Mouse (Mus musculus) heart, embryonic 14.5 days (tissue): ENCODE results near the gene Sirt6. TPM values are rescaled to one million over a fixed set of nuclear protein-coding genes. Genes with fewer than 3 reads are reported as not detected.

Experiments used
- ATAC-seq: fragments of 200-750 bp; cut with Nextera tagmentation; 2 replicates; pipeline ENCODE4 v1.8.0; 2017; ENCODE audit warnings: low read depth, moderate TSS enrichment; ENCODE audit not compliant: insufficient number of reproducible peaks, insufficient read depth, low FRiP score
- H3K27ac ChIP-seq, 2 experiments: fragments of 200-500 bp in 1 of 2; fragments of 300-500 bp in 1 of 2; sonication (generic) in 1 of 2; replicated peaks in 1 of 2; 2 replicates each; pipeline ENCODE4 v1.5.1; 2012 to 2014; ENCODE audit warnings: low read depth in 2 of 2, low read length in 2 of 2, control low read depth in 1 of 2, mild to moderate bottlenecking in 1 of 2, mixed read lengths in 1 of 2; ENCODE audit not compliant: control insufficient read depth in 1 of 2, insufficient read depth in 1 of 2
- H3K27me3 ChIP-seq: fragments of 300-500 bp; sonication (generic); 2 replicates; pipeline ENCODE4 v1.6.1; 2014; ENCODE audit warnings: mild to moderate bottlenecking, low read length, control low read depth; ENCODE audit not compliant: control insufficient read depth, insufficient read depth
- H3K36me3 ChIP-seq: fragments of 300-500 bp; sonication (generic); 2 replicates; pipeline ENCODE4 v1.6.1; 2014; ENCODE audit warnings: mild to moderate bottlenecking, control low read depth, low read length, mixed read lengths; ENCODE audit not compliant: control insufficient read depth, insufficient read depth
- H3K4me1 ChIP-seq, 2 experiments: fragments of 200-500 bp in 1 of 2; fragments of 300-500 bp in 1 of 2; sonication (generic) in 1 of 2; 2 replicates each; pipeline ENCODE4 v1.6.1; 2012 to 2014; ENCODE audit warnings: low read length in 2 of 2, control low read depth in 1 of 2, mixed read lengths in 1 of 2; ENCODE audit not compliant: control insufficient read depth in 2 of 2, insufficient read depth in 2 of 2
- H3K4me2 ChIP-seq: fragments of 300-500 bp; sonication (generic); 2 replicates; pipeline ENCODE4 v1.6.1; 2014; ENCODE audit warnings: mild to moderate bottlenecking, low read length
- H3K4me3 ChIP-seq, 2 experiments: fragments of 200-500 bp in 1 of 2; fragments of 300-500 bp in 1 of 2; sonication (generic) in 1 of 2; 2 replicates each; pipeline ENCODE4 v1.5.1; 2012 to 2014; ENCODE audit warnings: low read length in 2 of 2, mild to moderate bottlenecking in 2 of 2, control low read depth in 1 of 2, low read depth in 1 of 2, moderate library complexity in 1 of 2; ENCODE audit not compliant: control insufficient read depth in 1 of 2, insufficient read depth in 1 of 2
- H3K9ac ChIP-seq: fragments of 300-500 bp; sonication (generic); 2 replicates; pipeline ENCODE4 v1.6.1; 2014; ENCODE audit warnings: mild to moderate bottlenecking, low read length
- H3K9me3 ChIP-seq: fragments of 300-500 bp; sonication (generic); 2 replicates; pipeline ENCODE4 v1.6.1; 2016; ENCODE audit warnings: low read length, control low read depth; ENCODE audit not compliant: control insufficient read depth
- WGBS: fragments of 180-500 bp; shearing (Covaris S2); extraction: QIAGEN DNeasy Blood & Tissue Kit; methylation state at CpG from one replicate; pipeline ENCODE4 v1.1.7; 2014; 5-methylcytosine and 5-hydroxymethylcytosine counted together
- polyA plus RNA-seq: library from polyadenylated mRNA; unstranded; fragments of >200 nt; fragmentation: Nextera tagmentation; extraction: Ambion mirVana; gene quantifications from 2 replicates; pipeline ENCODE4 v1.2.1, GENCODE M21; 2014

Gene Sirt6
- polyA plus RNA-seq, 1 experiment from 2014 or later, result 23.9 TPM

GRCm38 (mm10) chr10:81604019-81604967 is 23.3 kb downstream of the Sirt6 start:
- H3K36me3 ChIP-seq, result peaks cover 6% of the 10 kb centered on the region; the same call in 1 of the 2 replicates
- ATAC-seq, result no peak
- H3K27ac ChIP-seq, result no peak overlapping the region
- no peaks in the 10 kb centered on the region for H3K27me3 ChIP-seq
- H3K4me2 ChIP-seq, result peak overlapping the region; percentile 88
- H3K9ac ChIP-seq, result 0 out of 2 replicates have a peak overlapping the region, but pooled peaks have one; percentile 49
- peaks cover 28 to 36% of the 10 kb centered on the region in 2 experiments for H3K4me1 ChIP-seq
- WGBS, result 78% methylated on average over 12 of the region's 12 CpGs
- 0 out of 4 replicates have a peak overlapping the region, but pooled peaks of 1 of the 2 experiments have one; percentile 2 for H3K4me3 ChIP-seq
- no peaks in the 10 kb centered on the region for H3K9me3 ChIP-seq

GRCm38 (mm10) chr10:81602741-81603151 is 24.9 kb downstream of the Sirt6 start:
- Histone ChIP-seq H3K27me3 (no peaks in the 10 kb centered on the region), H3K4me1 (peaks cover 30 to 40% of the 10 kb centered on the region in 2 experiments), H3K27ac (0 out of 4 replicates have a peak overlapping the region, but pooled peaks of 1 of the 2 experiments have one; percentile 24), H3K9ac (no peak overlapping the region), H3K4me2 (no peak overlapping the region), H3K9me3 (no peaks in the 10 kb centered on the region), H3K4me3 (no peak overlapping the region), H3K36me3 (no peaks in the 10 kb centered on the region)
- WGBS, result 26% methylated on average over 4 of the region's 4 CpGs
- ATAC-seq, result no peak

- Histone ChIP-seq H3K4me1 (peaks cover 33 to 50% of the 10 kb centered on the region in 2 experiments), H3K27me3 (no peaks in the 10 kb centered on the region), H3K36me3 (no peaks in the 10 kb centered on the region), H3K4me3 (peak overlapping the region; percentile 31 to 41), H3K9me3 (no peaks in the 10 kb centered on the region), H3K9ac (peak overlapping the region; percentile 65), H3K4me2 (peak overlapping the region; percentile 68), H3K27ac (peak overlapping the region; percentile 25 to 79; a peak in 1 of 4 replicates)
- no peak for ATAC-seq
- WGBS, result 32% methylated on average over 7 of the region's 7 CpGs
Observed at GRCm38 (mm10) chr10:81601396-81601905, 26.1 kb downstream of the Sirt6 start.

GRCm38 (mm10) chr10:81600738-81601203 is 26.8 kb downstream of the Sirt6 start, which contains the start of gene Tle6:
Gene Tle6, minus strand, starts transcription at chr10:81601073.
- under 1% methylated on average over 28 of the region's 28 CpGs for WGBS
- peak within 1 kb of the TSS; percentile 65 for H3K9ac ChIP-seq
- peaks cover 38 to 56% of the 10 kb centered on the region in 2 experiments for H3K4me1 ChIP-seq
- no peaks in the 10 kb centered on the region for H3K36me3 ChIP-seq
- no peaks in the 10 kb centered on the region for H3K9me3 ChIP-seq
- peak within 1 kb of the TSS; percentile 67 to 79; a peak in 3 of 4 replicates for H3K27ac ChIP-seq
- H3K4me2 ChIP-seq, result peak within 1 kb of the TSS; percentile 68
- peak within 1 kb of the TSS; percentile 31 to 41 for H3K4me3 ChIP-seq
- H3K27me3 ChIP-seq, result no peaks in the 10 kb centered on the region
- peak; percentile 87 for ATAC-seq

- H3K4me1 ChIP-seq, result peaks cover 42 to 54% of the 10 kb centered on the region in 2 experiments
- WGBS, result 35% methylated on average over 10 of the region's 10 CpGs
Observed at GRCm38 (mm10) chr10:81600096-81600495, 27.5 kb downstream of the Sirt6 start.

GRCm38 (mm10) chr10:81599630-81600029 is 28.0 kb downstream of the Sirt6 start:
- no peak for ATAC-seq
- no peaks in the 10 kb centered on the region for H3K9me3 ChIP-seq
- peaks cover 5% of the 10 kb centered on the region; the same call in 1 of the 2 replicates for H3K27me3 ChIP-seq
- no peaks in the 10 kb centered on the region for H3K36me3 ChIP-seq
- 0 out of 4 replicates have a peak overlapping the region, but pooled peaks of 1 of the 2 experiments have one; percentile 79 for H3K27ac ChIP-seq
- H3K4me3 ChIP-seq, result no peak overlapping the region
- no peak overlapping the region for H3K4me2 ChIP-seq
- H3K4me1 ChIP-seq, result peaks cover 39 to 54% of the 10 kb centered on the region in 2 experiments
- no peak overlapping the region for H3K9ac ChIP-seq
- WGBS, result 84% methylated on average over 5 of the region's 5 CpGs

More at GRCm38 (mm10) chr10:81600096-81600495, 27.5 kb downstream of the Sirt6 start:
- peak overlapping the region; percentile 68 for H3K4me2 ChIP-seq
- no peak for ATAC-seq
- H3K9ac ChIP-seq, result no peak overlapping the region
- no peaks in the 10 kb centered on the region for H3K9me3 ChIP-seq
- H3K36me3 ChIP-seq, result no peaks in the 10 kb centered on the region
- peak overlapping the region; percentile 67 to 79; a peak in 2 of 4 replicates for H3K27ac ChIP-seq
- H3K4me3 ChIP-seq, result no peak overlapping the region
- 0 out of 2 replicates have a peak, but pooled peaks cover under 1% of the 10 kb centered on the region for H3K27me3 ChIP-seq

GRCm38 (mm10) chr10:81598871-81599270 is 28.7 kb downstream of the Sirt6 start:
- ATAC-seq, result no peak
- Histone ChIP-seq H3K27ac (no peak overlapping the region), H3K9me3 (no peaks in the 10 kb centered on the region), H3K9ac (no peak overlapping the region), H3K27me3 (peaks cover 5% of the 10 kb centered on the region; the same call in 1 of the 2 replicates), H3K36me3 (no peaks in the 10 kb centered on the region), H3K4me2 (no peak overlapping the region), H3K4me1 (peaks cover 39 to 54% of the 10 kb centered on the region in 2 experiments), H3K4me3 (no peak overlapping the region)
- 56% methylated on average over 6 of the region's 6 CpGs for WGBS
